Mouse (Mus musculus): Measurements from ENCODE around the gene Crabp1.

The Crabp1 gene

GRCm38 (mm10) chr9:54764561-54765217, at the start of gene Crabp1:
Gene Crabp1, plus strand, starts transcription at chr9:54764748.
- CTCF ChIA-PET: no interaction called here

- CTCF ChIA-PET: no interaction called here
These were observed 48.8 kb upstream of the Crabp1 start for GRCm38 (mm10) chr9:54715776-54716175.

GRCm38 (mm10) chr9:54717527-54717926, 47.0 kb upstream of the Crabp1 start:
- CTCF ChIA-PET: interaction anchor here (0.6 kb wide), 1 partner anchor 125 kb away, joined by 4 read pairs; no protein-coding TSS in a partner anchor

- CTCF ChIA-PET: interaction anchor here (0.6 kb wide), 1 partner anchor 9 kb away, joined by 6 read pairs; no protein-coding TSS in a partner anchor
These were observed 42.4 kb upstream of the Crabp1 start for GRCm38 (mm10) chr9:54722156-54722555.

- CTCF ChIA-PET: interaction anchor here (0.6 kb wide), 1 partner anchor 8 kb away, joined by 6 read pairs; no protein-coding TSS in a partner anchor
These were observed 42.0 kb upstream of the Crabp1 start for GRCm38 (mm10) chr9:54722596-54722995.

GRCm38 (mm10) chr9:54726315-54726714, 38.2 kb upstream of the Crabp1 start:
- CTCF ChIA-PET: no interaction called here

- CTCF ChIA-PET: interaction anchor here (0.5 kb wide), 1 partner anchor 517 kb away, joined by 3 read pairs; no protein-coding TSS in a partner anchor
These were observed 32.4 kb upstream of the Crabp1 start for GRCm38 (mm10) chr9:54732122-54732521.

- CTCF ChIA-PET: no interaction called here
These were observed 30.5 kb upstream of the Crabp1 start, which contains the start of gene Wdr61 for GRCm38 (mm10) chr9:54733921-54734638. Gene Wdr61, minus strand, starts transcription at chr9:54734519.

GRCm38 (mm10) chr9:54734639-54735252, 29.8 kb upstream of the Crabp1 start:
- CTCF ChIA-PET: no interaction called here

- CTCF ChIA-PET: no interaction called here
These were observed 28.3 kb upstream of the Crabp1 start for GRCm38 (mm10) chr9:54736284-54736701.

GRCm38 (mm10) chr9:54738376-54738775, 26.2 kb upstream of the Crabp1 start:
- CTCF ChIA-PET: no interaction called here

- CTCF ChIA-PET: no interaction called here
These were observed 20.7 kb upstream of the Crabp1 start for GRCm38 (mm10) chr9:54743891-54744290.

GRCm38 (mm10) chr9:54745740-54746370, 18.7 kb upstream of the Crabp1 start:
- CTCF ChIA-PET: no interaction called here

GRCm38 (mm10) chr9:54750215-54750981, 14.2 kb upstream of the Crabp1 start:
- CTCF ChIA-PET: no interaction called here

- CTCF ChIA-PET: no interaction called here
These were observed 12.9 kb upstream of the Crabp1 start for GRCm38 (mm10) chr9:54751684-54752083.

- CTCF ChIA-PET: no interaction called here
These were observed 12.2 kb upstream of the Crabp1 start for GRCm38 (mm10) chr9:54752201-54752943.

GRCm38 (mm10) chr9:54752944-54753295, 11.6 kb upstream of the Crabp1 start:
- CTCF ChIA-PET: no interaction called here

- CTCF ChIA-PET: no interaction called here
These were observed 5.0 kb upstream of the Crabp1 start for GRCm38 (mm10) chr9:54759592-54759991.

GRCm38 (mm10) chr9:54764091-54764490, 457 bp upstream of the Crabp1 start:
- CTCF ChIA-PET: no interaction called here

- CTCF ChIA-PET: no interaction called here
These were observed 963 bp downstream of the Crabp1 start for GRCm38 (mm10) chr9:54765336-54766085.

Measured in spleen, embryonic (tissue).